Mouse (Mus musculus): Measurements from ENCODE around the gene Mllt3.

GRCm38 (mm10) chr4:87840210-87840910 lies 192.8 kb downstream of the Mllt3 start:
- TF ChIP-seq POLR2A (IDR thresholded peaks at IDR 0.05; ENCODE audit: extremely low read depth, insufficient read depth, low read length) (no peak), CTCF (IDR thresholded peaks at IDR 0.05; ENCODE audit: low read depth, low read length) (no peak)

Measured in liver, adult 2 months (tissue).